Mouse (Mus musculus) testis, adult 2 months (tissue): ENCODE measurements around the gene Trappc5. TPM values are rescaled to one million over a fixed set of nuclear protein-coding genes. Genes with fewer than 3 reads are reported as not detected.

ENCODE experiments used
- H3K27ac ChIP-seq: fragments of 200-500 bp; 2 replicates; pipeline ENCODE4 v1.5.1; 2012; ENCODE audit warnings: low read depth, low read length; ENCODE audit not compliant: control insufficient read depth, insufficient read depth
- H3K27me3 ChIP-seq: fragments of 200-500 bp; 2 replicates; pipeline ENCODE4 v1.6.1; 2012; ENCODE audit warnings: mild to moderate bottlenecking, low read length, moderate library complexity; ENCODE audit not compliant: control insufficient read depth, insufficient read depth
- H3K36me3 ChIP-seq: fragments of 200-500 bp; 2 replicates; pipeline ENCODE4 v1.6.1; 2012; ENCODE audit warnings: mild to moderate bottlenecking, low read length; ENCODE audit not compliant: control insufficient read depth, insufficient read depth
- H3K4me1 ChIP-seq: fragments of 200-500 bp; 2 replicates; pipeline ENCODE4 v1.6.1; 2012; ENCODE audit warnings: low read length; ENCODE audit not compliant: control insufficient read depth, insufficient read depth
- H3K4me3 ChIP-seq: fragments of 200-500 bp; 2 replicates; pipeline ENCODE4 v1.5.1; 2012; ENCODE audit warnings: low read depth, mild to moderate bottlenecking, low read length, moderate library complexity, mixed read lengths; ENCODE audit not compliant: control insufficient read depth
- CTCF ChIP-seq: fragments of 200-500 bp; IDR thresholded peaks from 2 replicates; pipeline ENCODE4 v1.5.1; 2012; ENCODE audit warnings: low read depth, mild to moderate bottlenecking, inconsistent platforms, low read length, moderate library complexity; ENCODE audit not compliant: control insufficient read depth, insufficient read depth, insufficient replicate concordance
- POLR2A ChIP-seq: fragments of 200-500 bp; IDR thresholded peaks from 2 replicates; pipeline ENCODE4 v1.6.1; 2012; ENCODE audit warnings: low read depth, mild to moderate bottlenecking, inconsistent platforms, low read length, moderate library complexity; ENCODE audit not compliant: control insufficient read depth
- polyA plus RNA-seq: library from polyadenylated mRNA; depleted of rRNA; stranded (reverse); fragments of >200 nt; gene quantifications from 2 replicates; pipeline ENCODE4 v1.2.3, GENCODE M21; 2012

Trappc5 gene
- polyA plus RNA-seq, 1 experiment, result 13.6 TPM

GRCm38 (mm10) chr8:3690774-3691173, 14.7 kb downstream of the Trappc5 start:
- H3K27me3 ChIP-seq, result no peaks in the 10 kb centered on the region
- H3K4me3 ChIP-seq, result no peak overlapping the region
- H3K27ac ChIP-seq, result no peak overlapping the region
- TF ChIP-seq CTCF (no peak), POLR2A (no peak)
- no peaks in the 10 kb centered on the region for H3K36me3 ChIP-seq
- H3K4me1 ChIP-seq, result no peaks in the 10 kb centered on the region; the same call in 1 of the 2 replicates

GRCm38 (mm10) chr8:3694121-3694520, 18.0 kb downstream of the Trappc5 start, which contains the start of gene Fcer2a:
Gene Fcer2a (minus strand): TSS chr8:3694175.
- no peaks in the 10 kb centered on the region for H3K27me3 ChIP-seq
- no peak within 1 kb of the TSS for H3K4me3 ChIP-seq
- no peaks in the 10 kb centered on the region for H3K4me1 ChIP-seq
- H3K36me3 ChIP-seq, result no peaks in the 10 kb centered on the region
- TF ChIP-seq POLR2A (no peak), CTCF (no peak)
- H3K27ac ChIP-seq, result no peak within 1 kb of the TSS

GRCm38 (mm10) chr8:3701491-3701890, 25.4 kb downstream of the Trappc5 start:
- no peak overlapping the region for H3K27ac ChIP-seq

GRCm38 (mm10) chr8:3705711-3706110, 29.6 kb downstream of the Trappc5 start:
- Histone ChIP-seq H3K4me1 (no peaks in the 10 kb centered on the region), H3K27ac (no peak overlapping the region), H3K36me3 (no peaks in the 10 kb centered on the region), H3K4me3 (no peak overlapping the region), H3K27me3 (no peaks in the 10 kb centered on the region)
- TF ChIP-seq POLR2A, result no peak
- no peak for TF ChIP-seq CTCF

More at GRCm38 (mm10) chr8:3701491-3701890, 25.4 kb downstream of the Trappc5 start:
- TF ChIP-seq CTCF (no peak), POLR2A (no peak)
- Histone ChIP-seq H3K36me3 (no peaks in the 10 kb centered on the region), H3K4me3 (no peak overlapping the region), H3K27me3 (no peaks in the 10 kb centered on the region), H3K4me1 (no peaks in the 10 kb centered on the region)

- Histone ChIP-seq H3K4me1 (no peaks in the 10 kb centered on the region), H3K27ac (no peak overlapping the region), H3K36me3 (no peaks in the 10 kb centered on the region), H3K27me3 (no peaks in the 10 kb centered on the region), H3K4me3 (no peak overlapping the region)
- no peak for TF ChIP-seq POLR2A
- no peak for TF ChIP-seq CTCF
Observed at GRCm38 (mm10) chr8:3707611-3708010, 31.5 kb downstream of the Trappc5 start.

GRCm38 (mm10) chr8:3710312-3710711, 34.2 kb downstream of the Trappc5 start:
- TF ChIP-seq POLR2A, result no peak
- no peak for TF ChIP-seq CTCF
- no peak overlapping the region for H3K4me3 ChIP-seq
- no peak overlapping the region for H3K27ac ChIP-seq
- H3K4me1 ChIP-seq, result no peaks in the 10 kb centered on the region
- H3K27me3 ChIP-seq, result no peaks in the 10 kb centered on the region
- no peaks in the 10 kb centered on the region for H3K36me3 ChIP-seq

GRCm38 (mm10) chr8:3711646-3712045, 35.5 kb downstream of the Trappc5 start:
- H3K4me3 ChIP-seq, result no peak overlapping the region
- no peak overlapping the region for H3K27ac ChIP-seq
- H3K27me3 ChIP-seq, result no peaks in the 10 kb centered on the region
- no peaks in the 10 kb centered on the region for H3K36me3 ChIP-seq
- H3K4me1 ChIP-seq, result no peaks in the 10 kb centered on the region
- TF ChIP-seq CTCF (no peak), POLR2A (no peak)

- Histone ChIP-seq H3K4me1 (peaks cover 13% of the 10 kb centered on the region), H3K4me3 (peak overlapping the region; percentile 65), H3K27ac (no peak overlapping the region), H3K27me3 (no peaks in the 10 kb centered on the region), H3K36me3 (no peaks in the 10 kb centered on the region)
- TF ChIP-seq POLR2A, result no peak
- TF ChIP-seq CTCF, result no peak
Observed at GRCm38 (mm10) chr8:3717321-3717954, 41.3 kb downstream of the Trappc5 start.
